Mouse (Mus musculus): ENCODE measurements around the gene Pex14.
A peak's percentile ranks its signal among the peaks of the same experiment; 100 is the strongest.

Pex14 gene

GRCm38 (mm10) chr4:148922221-148922700, 177.4 kb downstream of the Pex14 start:
- DNase-seq (ENCODE audit: low spot score), result no peak

- DNase-seq (ENCODE audit: low spot score), result no peak
These were observed 179.1 kb downstream of the Pex14 start for GRCm38 (mm10) chr4:148920610-148921009.

GRCm38 (mm10) chr4:148918707-148919447, 180.8 kb downstream of the Pex14 start:
- no peak for DNase-seq (ENCODE audit: low spot score)

- no peak for DNase-seq (ENCODE audit: low spot score)
These were observed 183.8 kb downstream of the Pex14 start for GRCm38 (mm10) chr4:148915849-148916248.

GRCm38 (mm10) chr4:148914863-148915622, 184.6 kb downstream of the Pex14 start:
- DNase-seq (ENCODE audit: low spot score), result peak; percentile 70

- no peak for DNase-seq (ENCODE audit: low spot score)
These were observed 186.7 kb downstream of the Pex14 start for GRCm38 (mm10) chr4:148912826-148913590.

GRCm38 (mm10) chr4:148912134-148912533, 187.5 kb downstream of the Pex14 start:
- no peak for DNase-seq (ENCODE audit: low spot score)
